Mouse (Mus musculus) layer of hippocampus, adult 2 months (tissue): ENCODE data around the gene Hspb7. TPM values are rescaled to one million over a fixed set of nuclear protein-coding genes. Genes with fewer than 3 reads are reported as not detected.

Experiments
- DNase-seq, 2 experiments: peaks; one replicate each; pipeline ENCODE4 v3.0.0; 2022; ENCODE audit warnings: low spot score in 2 of 2
- H3K27ac ChIP-seq: fragments of 200-600 bp; 2 replicates; pipeline ENCODE4 v1.8.1; 2022
- H3K4me3 ChIP-seq: fragments of 200-600 bp; 2 replicates; pipeline ENCODE4 v1.8.1; 2022; ENCODE audit warnings: mild to moderate bottlenecking
- CTCF ChIP-seq: fragments of 200-600 bp; conservative IDR thresholded peaks from 2 replicates; pipeline ENCODE4 v1.8.1; 2022; ENCODE audit warnings: antibody characterized with exemption, mild to moderate bottlenecking, moderate library complexity
- total RNA-seq, 2 experiments: library from RNA; stranded (reverse); gene quantifications; 2 replicates each; pipeline ENCODE4 v1.2.3; 2021

Gene Hspb7
- total RNA-seq, 2 experiments from 2014 or later: 0.12 TPM; not detected in 1

GRCm38 (mm10) chr4:141440877-141441276 is 20.3 kb downstream of the Hspb7 start:
- no peak for TF ChIP-seq CTCF
- Histone ChIP-seq H3K4me3 (no peak overlapping the region), H3K27ac (no peak overlapping the region)
- no peak for DNase-seq

- TF ChIP-seq CTCF: no peak
- Histone ChIP-seq H3K27ac (peak overlapping the region; percentile 93), H3K4me3 (peak overlapping the region; percentile 90)
- DNase-seq: no peak
Measured at GRCm38 (mm10) chr4:141443641-141444429, 23.3 kb downstream of the Hspb7 start.

- no peak for TF ChIP-seq CTCF
- H3K4me3 ChIP-seq: peak within 1 kb of the TSS; percentile 90
- H3K27ac ChIP-seq: peak within 1 kb of the TSS; percentile 93
- peak; percentile 86 to 89 for DNase-seq
Measured at GRCm38 (mm10) chr4:141444451-141445327, 24.1 kb downstream of the Hspb7 start, which contains the start of gene Zbtb17. TSS of gene Zbtb17 (plus strand) at chr4:141444654.

GRCm38 (mm10) chr4:141445328-141445720 is 24.7 kb downstream of the Hspb7 start:
- Histone ChIP-seq H3K27ac (peak overlapping the region; percentile 93), H3K4me3 (peak overlapping the region; percentile 90)
- TF ChIP-seq CTCF: no peak
- DNase-seq: no peak

- Histone ChIP-seq H3K27ac (no peak overlapping the region), H3K4me3 (no peak overlapping the region)
- no peak for TF ChIP-seq CTCF
- DNase-seq: no peak
Measured at GRCm38 (mm10) chr4:141446211-141446610, 25.6 kb downstream of the Hspb7 start.

GRCm38 (mm10) chr4:141451251-141451650 is 30.7 kb downstream of the Hspb7 start:
- no peak overlapping the region for H3K27ac ChIP-seq
- TF ChIP-seq CTCF: no peak
- no peak overlapping the region for H3K4me3 ChIP-seq
- DNase-seq: no peak

GRCm38 (mm10) chr4:141451916-141452450 is 31.4 kb downstream of the Hspb7 start:
- TF ChIP-seq CTCF: no peak

GRCm38 (mm10) chr4:141454581-141455350 is 34.2 kb downstream of the Hspb7 start:
- DNase-seq: no peak
- no peak overlapping the region; the same call in 1 of the 2 replicates for H3K4me3 ChIP-seq
- no peak for TF ChIP-seq CTCF
- peak overlapping the region; percentile 79 for H3K27ac ChIP-seq

More at GRCm38 (mm10) chr4:141451916-141452450, 31.4 kb downstream of the Hspb7 start:
- no peak for DNase-seq
- Histone ChIP-seq H3K27ac (no peak overlapping the region), H3K4me3 (no peak overlapping the region)

- no peak overlapping the region for H3K4me3 ChIP-seq
- no peak for TF ChIP-seq CTCF
- H3K27ac ChIP-seq: peak overlapping the region; percentile 43; the same call in 1 of the 2 replicates
- DNase-seq: no peak
Measured at GRCm38 (mm10) chr4:141455526-141455925, 34.9 kb downstream of the Hspb7 start.

GRCm38 (mm10) chr4:141456193-141456938 is 35.8 kb downstream of the Hspb7 start:
- H3K27ac ChIP-seq: 0 out of 2 replicates have a peak overlapping the region, but pooled peaks have one; percentile 43
- TF ChIP-seq CTCF: no peak
- DNase-seq: no peak
- no peak overlapping the region for H3K4me3 ChIP-seq

GRCm38 (mm10) chr4:141458236-141458635 is 37.7 kb downstream of the Hspb7 start:
- DNase-seq: no peak
- TF ChIP-seq CTCF: no peak
- Histone ChIP-seq H3K4me3 (no peak overlapping the region), H3K27ac (no peak overlapping the region)
